Mouse (Mus musculus) ovary, postnatal 10 days (tissue): Measurements from ENCODE around the gene Fam111a.

Source experiments
- DNase-seq: peaks from one replicate; pipeline ENCODE4 v3.0.0; 2022; ENCODE audit warnings: low spot score

The Fam111a gene

GRCm38 (mm10) chr19:12613646-12614045 lies 68.1 kb downstream of the Fam111a start:
- no peak for DNase-seq

DNA sequence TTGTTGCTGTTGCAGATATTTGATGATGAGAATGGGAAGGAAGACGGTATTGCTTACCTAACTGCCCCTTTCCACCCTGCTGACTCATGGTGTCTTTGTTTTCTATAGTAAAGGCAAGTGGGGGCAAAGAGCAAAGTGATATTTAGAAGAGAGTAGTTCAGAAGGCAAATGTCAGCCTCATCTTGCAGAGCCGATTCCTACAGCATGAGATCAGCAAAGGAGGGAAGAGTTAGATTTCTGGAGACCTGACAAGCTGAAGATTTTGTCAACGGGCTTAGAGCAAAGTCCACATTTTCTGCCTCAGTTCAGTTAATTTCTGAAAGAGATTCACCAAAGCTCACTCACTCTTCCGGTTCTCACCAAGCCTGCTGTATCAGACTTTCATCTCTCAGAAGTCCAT lies 87.6 kb downstream of the Fam111a start, which contains the start of gene Glyat:
Gene Glyat, plus strand, starts transcription at position 133 of the 400 bp plus-strand sequence.
- no peak for DNase-seq

- DNase-seq: no peak
Measured at GRCm38 (mm10) chr19:12634259-12634658, 88.7 kb downstream of the Fam111a start.

GRCm38 (mm10) chr19:12634963-12635362 lies 89.4 kb downstream of the Fam111a start:
- DNase-seq: no peak

GRCm38 (mm10) chr19:12636863-12637262 lies 91.3 kb downstream of the Fam111a start:
- DNase-seq: no peak

DNA sequence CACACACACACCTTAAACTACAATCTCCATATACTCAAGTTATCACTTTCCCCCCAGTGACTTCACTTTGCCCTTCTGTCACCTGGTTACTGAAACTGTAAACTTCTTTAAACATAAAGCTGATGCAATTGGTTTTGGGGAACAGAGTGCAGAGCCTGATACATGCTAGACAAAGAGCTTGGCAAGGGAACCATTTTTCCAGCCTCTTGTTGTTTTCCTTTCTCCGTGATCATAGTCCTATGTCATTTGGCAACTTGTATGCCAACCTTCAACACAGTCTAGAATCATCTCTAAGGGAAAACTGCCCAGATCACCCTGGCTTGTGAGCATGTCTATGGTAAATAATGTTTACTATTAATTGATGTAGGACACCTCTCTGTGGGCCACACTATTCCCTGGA lies 92.5 kb downstream of the Fam111a start:
- no peak for DNase-seq
